Mouse (Mus musculus) spleen, postnatal 14 days (tissue): ENCODE measurements around the gene Slf2.

Experiments
- DNase-seq, 2 experiments: peaks; one replicate each; pipeline ENCODE4 v3.0.0; 2021 to 2022; ENCODE audit warnings: low spot score in 2 of 2

Slf2 gene

DNA sequence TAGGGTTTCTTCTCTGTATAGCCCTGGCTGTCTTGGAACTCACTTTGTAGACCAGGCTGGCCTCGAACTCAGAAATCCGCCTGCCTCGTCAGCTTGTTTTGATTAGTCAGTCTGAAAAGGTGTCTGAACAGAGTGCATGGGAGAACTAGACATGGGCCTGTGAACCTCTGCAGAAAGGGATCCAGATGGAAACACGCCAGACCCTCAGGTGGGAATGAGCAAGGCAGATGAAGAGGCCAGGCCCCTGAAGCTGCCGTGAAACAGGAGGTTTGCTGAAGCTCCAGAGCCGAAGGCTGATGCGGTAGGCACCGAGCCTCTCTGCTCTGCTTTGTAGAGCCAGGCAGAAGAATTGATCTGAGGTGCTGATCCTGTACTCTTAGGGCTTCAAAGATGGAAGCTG, 81.3 kb downstream of the Slf2 start:
- DNase-seq: no peak

DNA sequence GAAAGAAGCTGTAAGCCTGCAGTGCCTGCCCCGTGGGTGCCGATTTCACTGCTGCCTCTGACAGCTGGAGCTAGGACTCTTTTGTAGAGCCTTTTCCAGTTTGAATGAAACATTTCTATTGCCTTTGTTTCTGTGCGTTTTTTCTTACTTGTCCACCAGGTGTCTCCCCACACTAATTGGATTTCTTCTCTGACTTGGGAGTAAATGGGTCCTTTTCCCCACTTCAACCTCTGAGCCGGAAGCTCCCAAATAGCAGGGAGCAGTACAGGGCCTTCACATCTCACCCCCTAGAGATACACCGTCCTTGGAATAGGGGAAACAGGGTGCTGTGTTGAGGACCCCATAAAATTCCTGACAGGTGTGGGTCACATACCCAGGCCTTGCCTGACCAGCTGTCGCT, 81.7 kb downstream of the Slf2 start:
- no peak for DNase-seq

DNA sequence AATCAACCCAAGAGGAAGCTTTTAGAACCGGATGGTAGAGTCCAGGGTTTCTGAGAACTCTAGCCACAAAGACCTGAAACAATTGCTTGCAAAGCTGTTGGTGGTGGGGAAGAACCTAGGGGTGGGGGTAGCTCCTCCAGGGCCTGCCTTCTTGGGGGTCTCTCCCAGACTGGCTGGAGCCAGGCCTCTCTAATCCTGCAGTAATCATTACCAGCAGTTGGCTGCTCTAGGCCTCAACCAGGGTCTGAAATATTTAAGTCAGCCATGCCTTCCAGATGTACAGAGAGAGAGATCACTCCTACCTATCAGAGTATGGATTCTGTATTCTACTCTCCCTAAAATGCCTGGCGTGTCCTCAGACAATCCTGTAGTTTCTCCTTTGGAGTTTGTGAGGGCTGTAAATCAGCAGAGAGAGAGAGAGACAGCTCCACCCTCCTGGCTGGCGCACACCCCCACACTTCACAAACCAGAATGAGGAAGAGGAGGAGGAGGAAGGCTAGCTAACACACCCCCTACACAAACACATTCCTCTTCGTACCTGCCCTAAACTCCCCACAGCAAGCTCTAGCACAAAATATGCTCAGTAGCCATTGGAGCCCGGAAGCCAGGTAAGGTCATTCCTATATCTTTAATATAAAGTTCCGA, 82.8 kb downstream of the Slf2 start:
- DNase-seq: no peak

DNA sequence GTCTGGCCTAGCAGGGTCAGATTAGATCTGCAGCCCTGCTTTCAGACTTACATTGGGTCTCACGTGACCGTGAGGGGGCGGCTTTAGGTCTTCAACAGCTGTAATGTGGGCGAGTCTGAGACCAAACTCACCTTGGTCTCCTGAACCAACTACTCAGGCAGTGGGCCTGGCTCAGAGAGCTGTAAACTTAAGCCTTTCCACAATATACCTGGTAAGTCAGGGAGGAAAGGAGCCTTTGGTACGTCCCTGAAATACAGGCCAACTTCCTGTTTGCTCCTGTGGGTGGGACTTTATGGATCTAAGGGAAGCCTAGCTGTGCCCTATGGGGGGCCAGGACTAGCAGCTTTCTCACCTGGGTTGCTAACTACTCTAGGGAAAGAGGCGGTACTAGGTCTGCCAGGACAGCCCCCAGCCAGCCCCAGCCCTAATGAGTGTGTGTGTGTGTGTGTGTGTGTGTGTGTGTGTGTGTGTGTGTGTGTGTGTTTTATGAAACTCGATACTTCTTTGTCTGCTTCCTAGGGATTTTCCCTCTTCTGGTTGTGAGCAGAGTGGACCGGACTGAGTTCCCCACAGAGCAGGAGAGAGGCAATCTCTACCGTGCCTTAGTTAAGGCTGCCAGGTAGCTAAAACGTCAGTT, 83.5 kb downstream of the Slf2 start, which contains the start of gene Lzts2:
Gene Lzts2 (plus strand): TSS at position 80 of the 637 bp plus-strand sequence.
- no peak for DNase-seq

DNA sequence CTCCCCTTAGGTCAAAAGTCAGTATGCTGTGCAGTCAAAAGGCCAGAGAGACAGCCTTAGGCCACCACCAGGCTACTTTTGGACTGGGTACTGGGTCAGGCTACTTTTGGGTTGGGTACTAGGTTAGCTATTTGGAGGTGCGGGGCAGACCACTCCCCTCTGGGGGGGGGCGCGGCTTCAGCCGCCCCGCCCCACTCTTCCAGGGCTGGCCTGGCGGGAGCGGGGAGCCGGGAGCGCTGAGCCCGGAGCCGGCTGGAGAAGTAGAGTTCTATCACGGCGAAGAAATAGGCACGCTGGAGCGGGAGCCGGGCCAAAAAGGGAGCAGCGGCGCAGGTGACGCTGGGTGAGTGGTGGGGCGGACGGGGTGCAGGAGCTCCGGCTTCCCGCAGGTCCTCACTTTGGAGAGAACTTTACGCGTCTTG, 84.0 kb downstream of the Slf2 start:
- DNase-seq: no peak

DNA sequence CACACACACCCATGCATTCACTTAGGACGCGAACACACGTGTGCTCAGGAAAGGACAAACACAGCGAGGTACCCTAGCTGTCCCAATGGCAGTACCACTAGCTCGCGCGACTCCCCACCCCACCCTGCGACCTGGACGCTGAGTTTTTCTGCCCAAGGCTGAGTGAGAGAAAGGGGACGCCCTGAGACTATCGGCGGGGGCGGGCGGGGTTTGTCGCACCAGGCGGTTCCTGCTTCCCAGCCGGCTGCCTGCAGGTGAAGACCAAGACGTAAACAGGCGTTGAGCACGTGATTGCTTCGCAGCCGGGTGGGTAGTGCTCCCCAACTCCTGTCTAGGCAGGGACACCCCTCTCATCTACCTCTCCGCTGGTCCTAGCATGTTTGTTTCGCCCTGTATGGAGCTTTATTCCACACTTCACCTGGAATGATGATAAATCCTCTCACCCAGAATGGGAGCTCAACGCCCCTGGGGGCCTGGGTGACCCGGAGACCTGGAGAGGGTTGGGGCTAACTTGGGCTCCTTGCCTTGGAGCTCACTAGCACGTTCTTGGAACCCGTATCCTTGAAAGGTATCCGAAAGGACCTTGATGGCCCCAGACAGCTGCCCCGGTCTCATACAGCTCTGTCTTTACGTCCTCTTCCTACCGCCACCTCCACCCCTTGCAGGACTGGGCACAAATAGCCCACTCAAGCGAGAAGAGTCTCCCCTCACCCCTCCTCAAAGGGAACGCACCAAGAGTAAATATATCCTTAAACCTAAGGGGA, 84.7 kb downstream of the Slf2 start:
- DNase-seq: peak; percentile 34 to 42

DNA sequence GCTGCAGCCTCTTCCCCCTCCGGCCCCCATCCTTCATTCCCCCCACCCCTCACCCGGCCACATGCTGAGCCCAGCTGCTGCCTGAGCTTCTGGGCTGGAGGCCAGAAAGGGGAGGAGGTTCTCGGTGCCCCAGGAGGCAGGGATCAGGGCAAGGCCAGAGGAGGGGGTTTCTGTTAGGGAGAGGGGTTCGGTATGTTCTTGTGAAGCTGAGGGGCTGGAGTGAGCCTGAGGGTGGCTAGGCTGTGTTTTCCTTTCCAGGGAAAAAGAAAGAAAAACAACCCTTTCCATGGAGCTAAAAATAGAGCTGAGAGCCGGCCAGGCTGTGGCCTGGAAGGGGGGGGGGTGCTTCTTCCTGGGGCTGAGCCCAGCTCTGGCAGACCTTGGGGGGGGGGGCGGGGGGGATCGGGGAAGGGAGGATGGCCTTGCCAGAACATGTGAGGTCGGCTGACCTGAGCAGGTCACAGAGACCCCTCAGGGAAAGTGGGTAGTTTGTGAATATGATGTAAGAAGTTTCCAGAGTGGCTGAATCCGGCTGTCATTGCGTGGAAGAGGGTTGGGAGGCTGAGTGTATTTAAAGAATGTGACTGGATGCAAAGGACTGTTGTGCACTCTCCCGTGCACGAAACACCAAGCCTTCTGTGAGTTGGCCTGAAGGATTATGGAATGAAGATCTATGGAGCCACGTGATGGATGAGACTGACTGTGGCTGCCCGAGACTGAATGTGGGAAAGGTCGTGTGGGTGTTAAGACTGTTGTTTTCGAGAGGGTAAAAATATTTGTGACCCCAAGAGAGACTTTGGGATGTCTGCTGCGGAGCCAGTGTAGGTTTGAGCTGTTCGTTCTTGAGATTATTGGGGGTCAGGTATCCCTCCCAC, 85.6 kb downstream of the Slf2 start:
- no peak for DNase-seq

DNA sequence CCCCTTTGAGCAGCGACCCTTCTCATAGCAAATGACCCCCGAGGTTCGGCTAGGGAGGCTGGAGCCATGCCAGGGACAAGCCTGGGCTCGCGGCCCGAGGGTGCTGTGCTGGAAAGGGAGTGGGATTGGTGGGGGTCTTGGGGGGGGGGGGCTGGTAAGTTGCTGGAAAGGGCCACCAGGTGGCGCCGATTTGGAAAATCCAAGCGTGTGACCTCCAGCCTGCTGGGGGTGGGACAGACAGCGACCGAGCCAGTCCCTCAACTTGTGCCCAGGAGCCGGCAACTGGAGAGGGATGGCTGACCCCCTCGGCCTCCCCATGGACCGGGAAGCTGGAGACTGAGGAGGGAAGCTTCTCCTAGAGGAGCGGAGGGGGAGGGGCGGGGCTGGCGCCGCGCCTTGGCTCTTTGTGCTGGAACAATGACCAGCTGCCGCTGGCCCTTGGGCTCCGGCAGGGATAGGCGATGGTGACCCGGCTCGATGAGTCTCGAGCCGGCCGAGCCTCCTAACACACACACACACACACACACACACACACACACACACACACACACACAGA, 86.3 kb downstream of the Slf2 start:
- peak in 1 of 2 experiments; percentile 15 for DNase-seq

DNA sequence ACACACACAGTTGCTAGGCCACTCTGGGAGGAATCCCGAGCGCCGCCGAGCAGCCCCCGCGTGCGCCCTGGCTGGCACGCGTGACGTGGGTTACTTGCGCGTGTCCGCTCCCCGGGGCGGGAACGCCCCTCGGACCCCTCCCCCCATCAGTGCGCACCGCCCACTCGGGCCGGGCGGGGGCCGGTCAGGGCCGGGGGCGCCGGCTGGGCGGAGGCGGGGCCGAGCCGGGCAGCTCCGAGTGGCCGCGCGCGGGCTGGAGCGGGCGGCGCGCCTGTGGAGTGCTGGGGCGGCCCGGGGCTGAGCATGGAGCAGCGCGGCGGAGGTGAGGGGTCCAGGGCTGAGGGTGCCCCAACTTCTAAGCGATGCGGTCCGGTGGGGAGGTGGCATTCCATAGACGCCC, 87.0 kb downstream of the Slf2 start:
- DNase-seq: peak in 1 of 2 experiments; percentile 25

DNA sequence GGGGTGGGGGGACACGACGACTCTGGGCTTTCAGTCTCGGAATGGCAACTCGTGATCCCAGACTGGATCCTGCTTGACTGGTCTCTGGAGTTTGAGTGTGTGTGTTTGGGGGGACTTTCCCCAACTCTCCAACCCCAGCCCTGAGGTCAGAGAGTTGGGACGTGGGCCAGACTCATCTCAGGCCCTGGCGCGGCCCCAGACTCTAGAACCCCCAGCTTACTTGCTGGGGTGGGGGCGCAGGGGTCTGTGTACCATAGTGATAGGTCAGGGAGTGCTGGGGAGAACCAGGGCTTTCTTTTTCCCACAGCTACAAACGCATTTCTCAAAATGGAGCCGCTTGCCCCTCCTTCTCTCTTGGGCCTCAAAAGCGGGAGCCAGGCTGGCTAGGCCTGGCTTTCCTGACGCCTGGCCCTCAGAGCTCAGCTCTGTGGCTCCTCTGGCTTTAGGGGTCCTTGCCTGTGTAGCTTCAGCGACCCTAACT, 87.4 kb downstream of the Slf2 start:
- no peak for DNase-seq

DNA sequence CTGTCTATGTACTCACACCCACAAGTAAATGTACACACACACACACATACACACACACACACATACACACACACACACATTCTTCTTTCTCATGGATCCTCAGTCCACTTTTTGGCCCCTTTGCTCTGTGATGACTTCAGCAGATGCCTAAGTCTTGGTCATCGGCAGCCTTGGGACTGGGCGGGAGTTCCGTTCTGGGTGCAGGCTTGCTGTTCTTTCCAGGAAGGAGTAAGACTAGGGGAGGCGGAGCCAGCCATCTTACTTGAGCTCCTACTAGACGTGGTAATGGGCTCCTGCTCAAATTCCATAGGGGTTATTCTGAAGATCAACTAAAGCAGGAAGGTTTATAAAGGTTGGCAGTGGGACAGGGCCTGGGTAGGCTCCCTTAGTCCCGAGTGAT, 89.4 kb downstream of the Slf2 start:
- no peak for DNase-seq

DNA sequence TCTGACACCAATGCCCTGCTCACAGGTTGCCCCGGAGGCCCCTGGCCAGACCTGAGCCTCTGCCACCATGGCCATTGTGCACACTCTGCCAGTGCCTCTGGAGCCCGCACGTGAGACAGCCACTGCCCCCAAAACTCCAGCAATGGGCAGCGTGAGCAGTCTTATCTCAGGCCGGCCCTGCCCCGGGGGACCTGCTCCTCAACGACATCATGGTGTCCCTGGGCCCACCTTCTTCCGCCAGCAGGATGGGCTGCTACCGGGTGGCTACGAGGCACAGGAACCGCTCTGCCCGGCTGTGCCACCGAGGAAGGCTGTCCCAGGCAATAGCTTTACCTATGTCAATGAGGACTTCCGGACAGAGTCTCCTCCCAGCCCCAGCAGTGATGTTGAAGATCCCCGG, 90.4 kb downstream of the Slf2 start:
- DNase-seq: no peak

DNA sequence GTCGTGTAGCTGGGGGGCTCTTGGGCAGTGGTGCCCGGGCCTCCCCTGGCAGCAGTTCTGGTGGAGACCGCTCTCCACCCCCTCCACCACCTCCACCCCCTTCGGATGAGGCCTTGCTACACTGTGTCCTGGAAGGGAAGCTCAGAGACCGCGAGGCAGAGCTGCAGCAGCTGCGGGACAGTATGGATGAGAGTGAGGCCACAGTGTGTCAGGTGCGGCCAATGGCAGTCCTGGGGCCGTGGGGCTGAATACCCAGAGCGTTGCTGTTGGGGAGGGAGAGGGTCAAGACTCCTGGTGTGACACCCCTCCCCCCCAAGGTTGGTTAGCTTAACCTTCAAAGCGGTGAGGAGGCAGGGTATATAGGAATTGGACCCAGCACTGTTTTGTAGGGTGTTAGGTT, 93.0 kb downstream of the Slf2 start:
- no peak for DNase-seq

DNA sequence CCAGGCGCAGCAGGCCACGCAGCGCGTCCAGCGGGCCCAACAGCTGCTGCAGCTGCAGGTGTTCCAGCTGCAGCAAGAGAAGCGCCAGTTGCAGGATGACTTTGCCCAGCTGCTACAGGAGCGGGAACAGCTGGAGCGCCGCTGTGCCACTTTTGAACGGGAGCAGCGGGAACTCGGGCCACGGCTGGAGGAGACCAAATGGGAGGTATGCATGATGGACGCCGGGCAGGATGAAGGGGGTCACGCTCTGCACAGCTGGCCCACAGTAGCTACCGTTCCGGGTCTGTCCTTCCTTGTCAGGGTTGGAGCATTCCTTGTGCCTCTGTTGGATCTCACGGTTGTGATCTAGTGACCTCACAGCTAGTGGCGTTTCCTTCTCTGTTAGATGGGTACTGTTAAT, 93.8 kb downstream of the Slf2 start:
- no peak for DNase-seq

DNA sequence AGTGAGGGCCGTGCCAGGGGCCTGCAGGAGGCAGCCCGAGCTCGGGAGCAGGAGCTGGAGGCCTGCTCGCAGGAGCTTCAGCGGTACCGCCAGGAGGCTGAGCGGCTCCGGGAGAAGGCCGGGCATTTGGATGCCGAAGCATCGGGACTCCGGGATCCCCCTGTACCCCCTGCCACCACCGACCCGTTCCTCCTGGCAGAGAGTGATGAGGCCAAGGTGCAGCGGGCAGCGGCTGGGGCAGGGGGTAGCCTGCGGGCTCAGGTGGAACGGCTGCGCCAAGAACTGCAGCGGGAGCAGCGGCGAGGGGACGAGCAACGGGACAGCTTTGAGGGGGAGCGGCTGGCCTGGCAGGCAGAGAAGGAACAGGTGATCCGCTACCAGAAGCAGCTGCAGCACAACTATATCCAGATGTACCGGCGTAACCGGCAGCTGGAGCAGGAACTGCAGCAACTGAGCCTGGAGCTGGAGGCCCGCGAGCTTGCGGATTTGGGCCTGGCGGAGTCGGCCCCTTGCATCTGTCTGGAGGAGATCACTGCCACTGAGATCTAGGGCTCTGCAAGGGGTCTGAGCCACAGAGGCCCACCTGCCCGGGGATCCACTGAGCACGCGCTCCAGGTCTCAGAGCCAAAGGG, 95.1 kb downstream of the Slf2 start:
- DNase-seq: no peak

DNA sequence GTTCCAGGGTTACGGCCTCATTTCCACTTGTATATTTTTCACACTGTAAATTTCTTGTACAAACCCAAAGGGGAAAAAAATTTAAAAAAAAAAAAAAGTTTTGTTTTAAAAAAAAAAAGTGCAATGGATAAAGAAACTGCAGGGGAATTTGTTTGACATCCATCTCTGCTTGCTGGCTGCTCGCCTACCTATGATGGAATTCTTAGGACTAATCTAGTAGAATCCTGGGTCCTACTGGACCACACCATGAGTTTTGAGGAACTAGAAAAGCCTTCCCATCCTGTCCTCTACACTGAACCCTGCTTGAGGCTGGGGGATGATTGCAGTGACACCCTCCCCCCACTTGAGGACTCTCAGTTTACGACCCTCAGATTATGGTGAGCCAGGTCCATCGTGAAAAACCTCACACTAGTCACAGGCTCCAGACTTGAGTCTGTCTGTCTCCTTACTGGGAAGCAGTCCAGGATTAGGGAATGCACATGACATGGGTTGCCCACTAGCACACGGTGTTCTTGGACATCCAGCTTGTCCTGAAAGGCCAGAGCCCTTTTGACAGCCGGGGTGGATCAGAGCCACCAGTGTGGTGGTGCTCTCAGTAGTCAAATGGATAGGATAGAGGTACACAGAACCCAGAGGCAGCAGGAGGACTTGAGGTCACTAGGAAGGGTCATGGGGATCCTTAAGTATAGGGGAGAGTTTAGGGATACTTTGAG, 96.2 kb downstream of the Slf2 start:
- DNase-seq: no peak

DNA sequence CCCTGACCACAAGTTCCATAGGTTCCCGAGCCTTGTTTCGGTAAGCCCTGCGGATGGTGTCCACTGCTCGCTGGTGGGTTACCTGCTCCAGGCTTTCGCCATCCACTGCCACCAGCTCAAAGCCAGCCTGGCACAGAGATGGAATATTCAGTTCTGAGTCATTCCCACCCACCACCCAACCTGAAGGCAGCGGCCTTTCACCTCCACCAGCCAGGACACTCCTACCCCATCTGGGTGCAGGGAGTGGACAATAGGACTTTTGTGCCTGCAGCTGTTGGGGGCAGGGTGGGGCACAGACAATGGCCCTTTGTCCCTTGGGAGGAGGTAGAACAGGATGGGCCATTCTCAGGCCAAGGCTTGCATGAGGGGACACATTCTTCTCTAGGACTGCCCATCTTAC, 96.9 kb downstream of the Slf2 start:
- DNase-seq: no peak

DNA sequence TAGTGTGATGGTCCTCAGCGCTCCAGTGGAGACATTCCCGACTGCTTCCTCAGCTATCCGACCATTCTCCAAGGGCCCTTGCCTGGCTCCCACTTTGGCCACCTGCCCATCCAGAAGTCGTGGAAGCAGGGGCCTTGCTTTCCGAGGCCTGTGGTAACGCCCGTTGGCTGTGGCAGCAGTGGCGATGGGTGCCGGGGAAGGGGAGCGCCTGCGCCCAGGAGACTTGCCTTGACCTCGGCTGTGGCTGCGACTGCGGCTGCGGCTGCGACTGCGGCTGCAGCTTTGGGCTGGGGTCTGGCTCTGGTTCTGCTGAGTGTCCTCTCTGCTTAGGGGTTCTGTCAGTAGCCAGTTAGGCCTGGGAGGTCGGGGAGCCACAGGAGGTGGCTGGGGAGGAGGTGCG, 97.8 kb downstream of the Slf2 start:
- DNase-seq: no peak

DNA sequence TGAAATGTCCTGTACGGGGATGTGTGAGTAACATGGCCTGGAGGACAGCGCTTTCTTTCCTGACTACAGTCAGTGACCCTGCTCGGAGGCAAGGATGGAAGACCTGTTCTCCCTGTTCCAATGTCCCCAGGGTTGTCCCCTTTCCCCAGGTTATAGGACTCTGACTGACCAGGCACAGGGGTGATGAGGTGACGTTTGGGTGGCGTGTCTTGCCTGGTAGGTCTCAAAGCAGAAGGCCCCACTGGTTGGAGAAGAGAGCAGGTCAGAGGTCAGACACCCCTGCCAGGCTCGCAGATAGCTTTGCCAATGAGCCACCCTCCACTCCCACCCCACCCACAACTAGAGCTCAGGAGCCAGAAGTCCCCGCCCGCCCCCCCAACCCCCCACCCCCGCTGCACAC, 98.6 kb downstream of the Slf2 start:
- DNase-seq: no peak

DNA sequence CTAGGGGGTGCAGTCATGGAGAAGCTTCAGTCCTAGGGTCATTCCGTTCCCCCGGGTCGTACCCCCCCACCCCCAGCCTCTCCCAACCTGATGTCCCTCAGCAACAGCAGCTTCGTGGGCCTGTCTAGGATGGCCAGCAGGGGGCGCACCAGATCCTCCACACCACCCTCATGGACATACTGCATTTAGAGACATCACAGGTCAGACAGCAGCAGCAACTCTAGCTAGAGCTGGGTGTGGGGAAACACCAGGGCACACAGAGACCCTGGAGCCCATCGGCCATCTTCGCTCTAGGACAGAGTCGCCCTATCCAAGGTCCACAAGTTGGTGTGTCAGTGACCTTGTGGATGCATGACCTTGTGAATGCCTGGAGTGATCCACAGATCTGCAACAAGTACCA, 99.2 kb downstream of the Slf2 start:
- peak in 1 of 2 experiments; percentile 59 for DNase-seq
